Mouse (Mus musculus) left cerebral cortex, adult 2 months (tissue): ENCODE measurements at regions not wholly inside any gene's neighbourhood (a gene's known extent, or its start where the extent isn't known, plus 50 kb on each side); places are given as distances from the start of the nearest gene placed in this dataset.

Experiments
- DNase-seq, 2 experiments: peaks; one replicate each; pipeline ENCODE4 v3.0.0; 2021 to 2022; ENCODE audit warnings: low spot score in 2 of 2, mixed read lengths in 1 of 2; ENCODE audit errors: extremely low spot score in 1 of 2
- H3K27ac ChIP-seq: fragments of 200-600 bp; 2 replicates; pipeline ENCODE4 v1.8.1; 2022
- H3K4me3 ChIP-seq: fragments of 200-600 bp; 2 replicates; pipeline ENCODE4 v1.8.1; 2022
- CTCF ChIP-seq: fragments of 200-600 bp; IDR thresholded peaks from 2 replicates; pipeline ENCODE4 v1.8.1; 2022; ENCODE audit warnings: antibody characterized with exemption, mild to moderate bottlenecking, moderate library complexity
- intact Hi-C: fragments of 180-260 bp; cut with DNase I; formaldehyde crosslinking; loops from one replicate; pipeline ENCODE4 v1.15.1; 2025

GRCm38 (mm10) chr2:169304360-169304759 is 283.2 kb downstream of the Gm11011 start:
- no peak for TF ChIP-seq CTCF
- DNase-seq: no peak
- Histone ChIP-seq H3K4me3 (no peak overlapping the region), H3K27ac (no peak overlapping the region)
- intact Hi-C loops: loop anchor here (5.0 kb wide), 1 partner anchor 298 kb away; no protein-coding TSS in a partner anchor

- intact Hi-C loops: loop anchor here (5.0 kb wide), 1 partner anchor 301 kb away; no protein-coding TSS in a partner anchor
- TF ChIP-seq CTCF: no peak
- Histone ChIP-seq H3K27ac (peak overlapping the region; percentile 61), H3K4me3 (no peak overlapping the region)
- DNase-seq: no peak
Measured at GRCm38 (mm10) chr2:169300966-169301365, 286.6 kb downstream of the Gm11011 start.

- Histone ChIP-seq H3K27ac (peak overlapping the region; percentile 61), H3K4me3 (no peak overlapping the region)
- no peak for TF ChIP-seq CTCF
- peak; percentile 31 to 34 for DNase-seq
- intact Hi-C loops: loop anchor here (5.0 kb wide), 1 partner anchor 302 kb away; no protein-coding TSS in a partner anchor
Measured at GRCm38 (mm10) chr2:169300411-169300810, 287.1 kb downstream of the Gm11011 start.

GRCm38 (mm10) chr2:169297841-169298627 is 289.5 kb downstream of the Gm11011 start:
- 0 out of 2 replicates have a peak overlapping the region, but pooled peaks have one; percentile 18 for H3K4me3 ChIP-seq
- no peak overlapping the region for H3K27ac ChIP-seq
- intact Hi-C loops: no loop called here
- TF ChIP-seq CTCF: no peak
- no peak for DNase-seq

GRCm38 (mm10) chr2:169297226-169297625 is 290.3 kb downstream of the Gm11011 start:
- no peak overlapping the region for H3K4me3 ChIP-seq
- DNase-seq: no peak
- H3K27ac ChIP-seq: no peak overlapping the region
- no peak for TF ChIP-seq CTCF
- intact Hi-C loops: no loop called here

- Histone ChIP-seq H3K27ac (no peak overlapping the region), H3K4me3 (no peak overlapping the region)
- no peak for TF ChIP-seq CTCF
- intact Hi-C loops: no loop called here
- DNase-seq: no peak
Measured at GRCm38 (mm10) chr2:169293351-169293750, 294.2 kb downstream of the Gm11011 start.

- DNase-seq: no peak
- TF ChIP-seq CTCF: no peak
- intact Hi-C loops: no loop called here
- no peak overlapping the region for H3K27ac ChIP-seq
- H3K4me3 ChIP-seq: no peak overlapping the region
Measured at GRCm38 (mm10) chr2:169288891-169289605, 298.5 kb downstream of the Gm11011 start.

GRCm38 (mm10) chr2:169286701-169287100 is 300.8 kb downstream of the Gm11011 start:
- intact Hi-C loops: no loop called here

GRCm38 (mm10) chr2:169282508-169283117 is 304.9 kb downstream of the Gm11011 start:
- TF ChIP-seq CTCF: no peak
- DNase-seq: no peak
- H3K27ac ChIP-seq: no peak overlapping the region
- no peak overlapping the region for H3K4me3 ChIP-seq
- intact Hi-C loops: no loop called here

More at GRCm38 (mm10) chr2:169286701-169287100, 300.8 kb downstream of the Gm11011 start:
- no peak overlapping the region for H3K27ac ChIP-seq
- no peak for DNase-seq
- no peak overlapping the region for H3K4me3 ChIP-seq
- no peak for TF ChIP-seq CTCF

GRCm38 (mm10) chr2:169275371-169275770 is 312.2 kb downstream of the Gm11011 start:
- TF ChIP-seq CTCF: no peak
- Histone ChIP-seq H3K27ac (no peak overlapping the region), H3K4me3 (no peak overlapping the region)
- DNase-seq: no peak
- intact Hi-C loops: no loop called here

GRCm38 (mm10) chr2:169274101-169274500 is 313.4 kb downstream of the Gm11011 start:
- intact Hi-C loops: no loop called here
- DNase-seq: no peak
- no peak for TF ChIP-seq CTCF
- no peak overlapping the region for H3K27ac ChIP-seq
- H3K4me3 ChIP-seq: no peak overlapping the region

GRCm38 (mm10) chr2:169272622-169273021 is 314.9 kb downstream of the Gm11011 start:
- intact Hi-C loops: no loop called here
- no peak for TF ChIP-seq CTCF
- Histone ChIP-seq H3K27ac (no peak overlapping the region), H3K4me3 (no peak overlapping the region)
- DNase-seq: no peak
